Mouse (Mus musculus) lung, embryonic 15.5 days (tissue): ENCODE measurements around the gene Lmx1a. TPM values are rescaled to one million over a fixed set of nuclear protein-coding genes. Genes with fewer than 3 reads are reported as not detected.

ENCODE experiments used
- ATAC-seq: fragments of 200-750 bp; cut with Nextera tagmentation; 2 replicates; pipeline ENCODE4 v1.8.0; 2017; ENCODE audit warnings: moderate number of reproducible peaks, borderline replicate concordance; ENCODE audit not compliant: low FRiP score, low TSS enrichment; ENCODE audit errors: extremely low read depth
- H3K27ac ChIP-seq: fragments of 300-500 bp; sonication (generic); 2 replicates; pipeline ENCODE4 v1.5.1; 2015; ENCODE audit warnings: moderate library complexity, mild to moderate bottlenecking, inconsistent platforms
- H3K27me3 ChIP-seq: fragments of 300-500 bp; sonication (generic); 2 replicates; pipeline ENCODE4 v1.6.1; 2015; ENCODE audit warnings: inconsistent platforms
- H3K36me3 ChIP-seq: fragments of 300-500 bp; sonication (generic); 2 replicates; pipeline ENCODE4 v1.6.1; 2015; ENCODE audit warnings: inconsistent platforms
- H3K4me1 ChIP-seq: fragments of 300-500 bp; sonication (generic); 2 replicates; pipeline ENCODE4 v1.6.1; 2015; ENCODE audit warnings: inconsistent platforms
- H3K4me2 ChIP-seq: fragments of 300-500 bp; sonication (generic); 2 replicates; pipeline ENCODE4 v1.6.1; 2015; ENCODE audit warnings: inconsistent platforms, mild to moderate bottlenecking, moderate library complexity
- H3K4me3 ChIP-seq: fragments of 300-500 bp; sonication (generic); 2 replicates; pipeline ENCODE4 v1.5.1; 2015; ENCODE audit warnings: mild to moderate bottlenecking, inconsistent platforms
- H3K9ac ChIP-seq: fragments of 300-500 bp; sonication (generic); 2 replicates; pipeline ENCODE4 v1.6.1; 2015; ENCODE audit warnings: inconsistent platforms
- H3K9me3 ChIP-seq: fragments of 300-500 bp; sonication (generic); 2 replicates; pipeline ENCODE4 v1.6.1; 2016; ENCODE audit warnings: inconsistent platforms
- WGBS: fragments of 180-500 bp; shearing (Covaris S2); methylation state at CpG from one replicate; pipeline ENCODE4 v1.1.7; 2015; 5-methylcytosine and 5-hydroxymethylcytosine counted together
- polyA plus RNA-seq: library from polyadenylated mRNA; unstranded; fragments of >200 nt; fragmentation: Nextera tagmentation; extraction: Ambion mirVana; gene quantifications from 2 replicates; pipeline ENCODE4 v1.2.1, GENCODE M21; 2015

Gene Lmx1a
- polyA plus RNA-seq, 1 experiment from 2014 or later: not detected

DNA sequence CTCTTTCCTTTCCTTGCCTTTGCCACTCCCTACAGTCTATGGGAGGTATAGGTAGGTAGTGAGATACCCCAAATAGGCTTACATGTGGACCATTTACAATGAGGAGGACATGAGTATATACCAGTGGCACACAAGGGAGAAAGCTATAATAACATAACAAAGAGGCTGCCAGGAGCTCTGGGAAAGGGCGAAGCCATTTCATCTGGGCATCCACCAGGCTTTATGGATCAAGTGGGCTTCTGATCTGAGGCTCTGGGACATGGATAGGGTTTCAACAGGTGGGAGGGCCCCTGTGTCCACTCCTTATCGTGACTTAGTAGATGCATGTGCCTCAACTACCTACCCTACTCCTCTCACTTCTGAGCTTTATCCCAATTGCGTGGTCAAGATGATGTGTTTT, 142.6 kb downstream of the Lmx1a start:
- Histone ChIP-seq H3K4me3 (no peak overlapping the region), H3K9ac (no peak overlapping the region), H3K9me3 (no peaks in the 10 kb centered on the region), H3K36me3 (no peaks in the 10 kb centered on the region), H3K4me2 (no peak overlapping the region), H3K27ac (no peak overlapping the region), H3K4me1 (no peaks in the 10 kb centered on the region), H3K27me3 (no peaks in the 10 kb centered on the region)
- 81% methylated on average over 3 of the region's 3 CpGs for WGBS
- no peak for ATAC-seq

DNA sequence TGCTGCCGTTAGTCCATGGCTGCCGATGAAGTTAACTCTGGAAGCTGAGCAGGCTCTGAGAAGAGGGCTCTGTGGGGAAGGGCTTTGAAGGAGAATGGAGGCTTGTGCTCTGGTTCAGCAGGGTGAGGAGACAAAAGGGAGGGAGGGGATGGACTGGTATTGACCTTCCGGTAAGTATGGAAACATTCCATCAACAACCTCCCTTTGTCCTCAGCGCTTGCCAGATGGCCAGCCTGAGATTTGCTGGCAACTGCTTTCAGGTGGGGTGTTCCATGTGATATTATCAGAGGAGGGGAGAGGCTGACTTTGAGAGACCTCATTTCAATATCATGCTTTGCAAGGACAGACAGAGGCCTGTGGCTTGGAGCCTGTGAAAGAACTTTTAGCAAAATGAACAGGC, 165.8 kb downstream of the Lmx1a start:
- H3K4me1 ChIP-seq: no peaks in the 10 kb centered on the region
- 66% methylated on average over 4 of the region's 4 CpGs for WGBS
- H3K4me3 ChIP-seq: no peak overlapping the region

DNA sequence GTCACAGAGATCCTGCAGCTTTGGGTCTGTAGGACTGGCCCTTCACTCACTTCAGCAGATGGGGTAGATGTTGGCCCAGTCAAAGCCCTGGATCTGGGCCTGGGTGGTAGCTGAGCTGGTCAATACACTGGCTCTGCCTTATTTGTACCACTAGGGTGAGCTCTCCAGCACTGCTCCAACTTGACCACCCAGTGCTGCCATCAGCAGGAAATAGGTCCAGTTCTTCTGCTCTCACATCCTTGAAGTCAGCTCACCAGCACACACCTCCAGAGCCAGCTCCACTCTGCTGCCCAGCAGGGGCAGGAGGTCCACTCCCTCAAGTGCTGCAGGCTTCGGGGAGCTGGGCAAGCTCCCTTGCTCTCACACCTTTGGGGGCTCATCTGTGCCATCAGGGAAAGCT, 183.0 kb downstream of the Lmx1a start:
- Histone ChIP-seq H3K27ac (no peak overlapping the region), H3K4me2 (no peak overlapping the region), H3K4me3 (no peak overlapping the region), H3K9ac (no peak overlapping the region), H3K27me3 (no peaks in the 10 kb centered on the region), H3K4me1 (no peaks in the 10 kb centered on the region), H3K9me3 (no peaks in the 10 kb centered on the region), H3K36me3 (no peaks in the 10 kb centered on the region)
- 0 out of 2 replicates have a peak, but pooled peaks have one; percentile 8 for ATAC-seq
- 46% methylated on average over 1 of the region's 1 CpGs for WGBS

More for the DNA sequence above, 165.8 kb downstream of the Lmx1a start:
- H3K27ac ChIP-seq: no peak overlapping the region
- no peaks in the 10 kb centered on the region for H3K36me3 ChIP-seq
- no peaks in the 10 kb centered on the region for H3K27me3 ChIP-seq
- H3K9ac ChIP-seq: no peak overlapping the region
- ATAC-seq: no peak
- no peak overlapping the region for H3K4me2 ChIP-seq
- H3K9me3 ChIP-seq: no peaks in the 10 kb centered on the region

DNA sequence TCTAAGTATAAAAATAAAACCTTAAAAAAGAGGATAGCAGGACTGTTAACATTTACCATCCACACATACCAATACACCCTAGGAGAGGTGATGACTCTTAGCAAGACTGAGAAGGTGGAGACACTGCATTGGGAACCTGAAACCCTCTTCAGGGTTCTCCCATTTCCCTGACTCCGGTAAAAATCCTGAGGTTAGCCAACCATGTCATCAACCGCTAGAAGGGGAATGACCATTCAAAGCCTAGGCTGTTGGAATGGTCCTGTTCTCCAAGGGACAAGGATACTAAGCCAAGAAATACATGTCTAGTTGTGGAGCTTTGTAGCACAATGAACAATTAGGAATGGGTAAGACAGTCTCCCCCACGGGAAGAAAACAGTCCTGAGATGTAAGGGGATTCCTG, 185.1 kb downstream of the Lmx1a start:
- no peak overlapping the region for H3K27ac ChIP-seq
- no peak overlapping the region for H3K9ac ChIP-seq
- no peaks in the 10 kb centered on the region for H3K36me3 ChIP-seq
- H3K9me3 ChIP-seq: no peaks in the 10 kb centered on the region
- H3K4me3 ChIP-seq: no peak overlapping the region
- 72% methylated on average over 3 of the region's 3 CpGs for WGBS
- no peaks in the 10 kb centered on the region for H3K27me3 ChIP-seq
- ATAC-seq: no peak
- no peaks in the 10 kb centered on the region for H3K4me1 ChIP-seq
- H3K4me2 ChIP-seq: no peak overlapping the region

DNA sequence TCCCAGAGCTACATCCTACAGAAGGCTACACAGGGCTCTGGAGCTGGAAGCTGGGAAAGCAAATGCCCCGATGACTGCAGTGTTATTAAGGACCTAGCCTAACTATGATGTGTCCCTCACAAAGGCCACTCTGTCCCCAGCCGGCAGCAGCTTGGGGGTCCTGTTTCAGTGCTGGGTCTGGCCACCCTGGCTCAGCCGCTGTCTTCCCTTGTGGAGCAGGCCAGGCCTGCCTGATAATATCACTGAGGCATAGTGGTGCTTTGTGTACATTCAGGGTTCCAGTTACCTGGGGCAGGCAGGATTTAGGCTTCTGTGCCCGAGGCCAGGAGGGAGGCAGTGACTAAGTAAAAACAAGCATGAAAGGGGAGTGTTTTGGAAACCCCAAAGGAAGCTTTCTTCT, 188.9 kb downstream of the Lmx1a start:
- Histone ChIP-seq H3K36me3 (no peaks in the 10 kb centered on the region), H3K4me1 (no peaks in the 10 kb centered on the region), H3K4me3 (no peak overlapping the region), H3K9ac (no peak overlapping the region), H3K27me3 (no peaks in the 10 kb centered on the region), H3K4me2 (no peak overlapping the region), H3K27ac (no peak overlapping the region), H3K9me3 (no peaks in the 10 kb centered on the region)
- ATAC-seq: no peak
- 54% methylated on average over 4 of the region's 4 CpGs for WGBS

DNA sequence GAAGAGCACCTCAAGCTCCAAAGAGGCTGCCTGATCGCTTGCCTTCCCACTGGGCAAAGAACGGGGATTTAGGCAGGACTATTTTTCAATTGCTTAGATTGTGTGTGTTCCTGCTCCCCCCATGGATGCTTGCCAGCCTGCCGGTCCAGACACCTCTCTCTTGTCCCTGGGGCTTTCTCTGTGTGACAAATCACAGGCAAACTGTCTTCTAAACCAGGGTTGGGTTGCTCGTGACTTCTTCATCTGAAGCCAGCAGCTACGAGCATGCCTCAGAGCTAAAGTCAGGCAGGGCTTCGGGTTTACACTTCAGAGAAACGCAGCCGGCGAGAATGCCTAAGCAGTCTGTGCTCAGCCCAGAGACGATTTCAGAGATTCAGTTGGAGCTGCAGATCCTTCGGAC, 189.3 kb downstream of the Lmx1a start:
- Histone ChIP-seq H3K27ac (no peak overlapping the region), H3K27me3 (no peaks in the 10 kb centered on the region), H3K36me3 (no peaks in the 10 kb centered on the region), H3K9ac (no peak overlapping the region), H3K4me2 (no peak overlapping the region), H3K9me3 (no peaks in the 10 kb centered on the region), H3K4me3 (no peak overlapping the region), H3K4me1 (no peaks in the 10 kb centered on the region)
- WGBS: 64% methylated on average over 11 of the region's 11 CpGs
- no peak for ATAC-seq

DNA sequence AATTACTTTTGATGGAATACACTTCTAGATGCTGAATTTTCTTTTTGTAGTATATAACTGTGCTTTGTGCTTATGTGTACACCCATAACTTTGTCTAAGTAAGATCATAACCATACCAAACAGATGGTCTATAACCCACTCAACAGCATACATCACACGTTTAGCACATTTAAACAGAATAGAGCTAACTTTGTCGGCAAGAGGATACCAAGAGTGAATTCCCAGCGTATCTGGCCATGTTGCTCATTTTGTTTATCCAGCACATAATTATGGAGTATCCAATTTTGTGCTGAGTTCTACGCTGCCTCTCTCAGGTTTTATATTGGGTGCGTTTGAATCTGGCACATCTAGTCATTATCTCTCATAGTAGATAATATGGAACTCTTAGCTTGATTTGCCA, 196.7 kb downstream of the Lmx1a start:
- Histone ChIP-seq H3K27me3 (peaks cover 6% of the 10 kb centered on the region; the same call in 1 of the 2 replicates), H3K9me3 (no peaks in the 10 kb centered on the region), H3K36me3 (no peaks in the 10 kb centered on the region), H3K4me3 (no peak overlapping the region), H3K4me2 (no peak overlapping the region), H3K27ac (no peak overlapping the region), H3K4me1 (no peaks in the 10 kb centered on the region), H3K9ac (no peak overlapping the region)
- no peak for ATAC-seq
- WGBS: 83% methylated on average over 5 of the region's 5 CpGs

DNA sequence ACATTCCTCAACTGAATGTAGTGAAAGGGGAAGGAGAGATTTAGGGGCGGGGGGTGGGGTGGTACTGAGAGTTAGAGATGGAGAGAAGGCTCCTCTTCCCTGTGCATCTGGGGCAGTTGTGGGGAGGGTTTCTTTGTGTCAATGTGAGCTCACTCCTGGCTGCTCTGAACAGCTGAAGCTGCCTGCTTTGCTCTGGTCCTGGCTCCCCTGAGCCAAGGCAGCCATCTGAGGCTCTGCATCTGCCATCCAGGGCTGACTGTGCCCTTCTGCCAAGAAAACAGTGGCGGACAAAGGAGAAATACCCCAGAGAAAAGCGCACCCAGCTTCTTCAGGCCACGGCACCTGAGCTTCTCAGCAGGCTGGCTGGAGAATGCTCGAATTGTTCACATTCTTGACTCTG, 199.1 kb downstream of the Lmx1a start:
- no peak overlapping the region for H3K27ac ChIP-seq
- H3K4me3 ChIP-seq: no peak overlapping the region
- ATAC-seq: no peak
- WGBS: 68% methylated on average over 5 of the region's 5 CpGs
- no peak overlapping the region for H3K9ac ChIP-seq
- peak overlapping the region; percentile 56 for H3K4me2 ChIP-seq
- no peaks in the 10 kb centered on the region for H3K9me3 ChIP-seq
- H3K36me3 ChIP-seq: no peaks in the 10 kb centered on the region
- H3K4me1 ChIP-seq: no peaks in the 10 kb centered on the region
- peaks cover 6% of the 10 kb centered on the region; the same call in 1 of the 2 replicates for H3K27me3 ChIP-seq

DNA sequence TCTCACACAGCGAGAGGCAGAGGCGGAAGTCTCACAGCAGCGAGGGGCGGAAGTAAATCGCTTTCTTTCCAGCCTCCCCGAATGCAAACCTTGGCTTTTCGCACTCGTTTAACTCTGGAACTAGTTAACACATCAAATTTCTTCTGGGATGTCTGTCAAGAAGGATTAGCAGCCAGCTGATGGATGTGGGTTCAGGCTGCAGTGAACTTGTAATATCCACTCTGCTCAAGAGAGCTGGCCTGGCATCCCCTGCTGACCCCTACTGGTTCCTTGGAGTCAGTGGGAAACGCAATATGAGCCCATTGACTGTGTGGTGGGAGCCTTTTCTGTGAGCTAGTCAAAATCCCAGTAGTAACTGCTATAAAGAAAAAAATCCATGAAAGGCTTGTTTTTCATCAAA, 199.8 kb downstream of the Lmx1a start:
- Histone ChIP-seq H3K4me3 (peak overlapping the region; percentile 25; the same call in 1 of the 2 replicates), H3K27ac (no peak overlapping the region), H3K9ac (no peak overlapping the region), H3K4me1 (no peaks in the 10 kb centered on the region), H3K36me3 (no peaks in the 10 kb centered on the region), H3K27me3 (peaks cover 6% of the 10 kb centered on the region; the same call in 1 of the 2 replicates), H3K9me3 (no peaks in the 10 kb centered on the region), H3K4me2 (peak overlapping the region; percentile 56)
- WGBS: 13% methylated on average over 9 of the region's 9 CpGs
- no peak for ATAC-seq

DNA sequence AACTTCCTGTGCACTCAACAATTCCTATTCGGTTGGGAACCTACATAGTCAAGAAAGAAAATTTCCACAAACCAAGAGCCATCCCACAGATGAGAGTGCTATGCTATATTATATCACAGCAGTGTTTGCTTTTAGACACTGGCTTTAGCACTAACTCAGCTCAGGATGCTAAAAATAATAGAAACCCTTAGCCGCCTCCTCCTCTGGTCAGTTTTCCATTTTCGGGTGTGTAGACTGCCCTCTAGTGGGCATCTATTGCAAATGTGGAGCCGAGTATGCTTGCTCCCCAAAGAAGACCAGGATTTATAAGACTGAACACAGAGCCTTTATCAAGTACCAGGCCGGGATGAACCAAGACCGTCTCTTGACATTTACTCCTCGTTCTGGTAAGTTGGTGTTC, 207.2 kb downstream of the Lmx1a start:
- Histone ChIP-seq H3K9me3 (no peaks in the 10 kb centered on the region), H3K9ac (no peak overlapping the region), H3K4me3 (no peak overlapping the region), H3K27ac (no peak overlapping the region), H3K4me2 (no peak overlapping the region), H3K36me3 (no peaks in the 10 kb centered on the region), H3K27me3 (no peaks in the 10 kb centered on the region), H3K4me1 (no peaks in the 10 kb centered on the region)
- WGBS: 28% methylated on average over 7 of the region's 7 CpGs
- ATAC-seq: no peak

Other genes starting within 250 kb of the Lmx1a start
- gene Lrrc52, start 222.5 kb upstream of the Lmx1a start, polyA plus RNA-seq: 0.33 and 0.42 TPM in 2 replicates
- 0.37 and 0.57 TPM in 2 replicates for gene Rxrg, start 90.9 kb upstream of the Lmx1a start, polyA plus RNA-seq